Mouse (Mus musculus): ENCODE results near the gene Prmt1. TPM values are rescaled to one million over a fixed set of nuclear protein-coding genes. Genes with fewer than 3 reads are reported as not detected.
A peak's percentile ranks its signal among the peaks of the same experiment; 100 is the strongest.
"Not testable (repeated sequence)": the region's sequence is repeated elsewhere in the genome, so short reads cannot be mapped to it uniquely, and the experiment has no call there.

Gene Prmt1
- polyA plus RNA-seq, 1 experiment from 2014 or later, result 258 TPM

DNA sequence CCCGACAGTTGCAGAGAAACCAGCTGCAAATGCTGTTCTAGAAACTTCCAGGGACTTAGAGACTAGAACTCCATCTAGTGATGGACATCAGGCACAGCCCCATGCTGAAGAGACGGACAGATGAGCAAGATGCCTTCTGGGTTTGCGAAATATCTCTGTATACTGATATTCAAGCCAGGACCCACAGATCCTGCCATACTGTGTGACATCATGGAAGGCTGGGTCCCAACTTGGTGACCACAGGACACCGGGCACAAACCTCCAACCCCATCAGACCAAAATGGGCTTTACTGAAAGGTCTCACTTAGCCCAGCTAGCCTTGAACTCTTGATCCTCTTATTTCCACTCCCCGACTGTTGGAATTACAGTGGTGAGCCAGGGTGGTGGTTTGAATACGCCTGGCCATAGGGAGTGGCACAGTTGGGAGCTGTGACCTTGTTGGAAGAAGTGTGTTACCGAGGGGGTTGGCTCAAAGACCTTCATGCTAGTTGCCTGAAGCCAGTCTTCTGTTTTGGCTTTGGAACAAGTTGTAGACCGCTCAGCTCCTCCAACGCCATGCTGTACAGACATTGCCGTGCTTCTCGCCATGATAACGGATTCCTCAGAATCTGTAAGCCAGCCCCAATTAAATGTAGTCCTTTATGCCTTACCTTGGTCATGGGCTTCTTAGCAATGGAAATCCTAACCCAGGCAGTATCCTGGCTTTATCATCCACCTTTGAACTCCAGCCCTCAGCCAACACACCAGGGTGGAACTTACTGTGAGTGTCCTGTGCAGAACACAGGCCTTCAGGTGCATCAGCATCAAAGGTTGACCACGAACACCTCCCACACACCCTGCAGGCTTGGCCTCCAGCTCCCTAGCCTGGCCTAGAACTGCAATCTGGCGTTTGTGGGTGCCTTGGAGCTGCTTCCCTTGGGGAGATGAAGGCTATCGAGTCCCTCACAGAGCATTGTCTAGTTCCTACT lies 38.2 kb upstream of the Prmt1 start:
- WGBS, result 87% methylated on average over 15 of the region's 15 CpGs
- H3K36me3 ChIP-seq (ENCODE audit: control insufficient read depth, insufficient read depth, low read length), result peaks cover 24% of the 10 kb centered on the region
- H3K4me3 ChIP-seq (ENCODE audit: low read length), result no peak overlapping the region
- ATAC-seq (ENCODE audit: low FRiP score, low TSS enrichment), result no peak
- no peak overlapping the region for H3K4me2 ChIP-seq (replicated peaks; ENCODE audit: low read depth, low read length)
- H3K27ac ChIP-seq (ENCODE audit: low read depth, low read length), result no peak overlapping the region
- H3K27me3 ChIP-seq (ENCODE audit: control insufficient read depth, insufficient read depth, low read length), result no peaks in the 10 kb centered on the region
- no peaks in the 10 kb centered on the region for H3K9me3 ChIP-seq (ENCODE audit: control insufficient read depth, low read length)
- H3K9ac ChIP-seq (ENCODE audit: low read depth, low read length), result no peak overlapping the region
- peaks cover 2% of the 10 kb centered on the region; the same call in 1 of the 2 replicates for H3K4me1 ChIP-seq (ENCODE audit: control insufficient read depth, insufficient read depth, low read length)

- H3K4me1 ChIP-seq (ENCODE audit: control insufficient read depth, insufficient read depth, low read length); H3K27ac ChIP-seq (ENCODE audit: low read depth, low read length); H3K9ac ChIP-seq (ENCODE audit: low read depth, low read length); ATAC-seq (ENCODE audit: low FRiP score, low TSS enrichment); H3K4me3 ChIP-seq (ENCODE audit: low read length); H3K4me2 ChIP-seq (replicated peaks; ENCODE audit: low read depth, low read length); H3K9me3 ChIP-seq (ENCODE audit: control insufficient read depth, low read length); H3K27me3 ChIP-seq (ENCODE audit: control insufficient read depth, insufficient read depth, low read length): not testable (repeated sequence)
- WGBS, result 76% methylated on average over 5 of the region's 5 CpGs
- H3K36me3 ChIP-seq (ENCODE audit: control insufficient read depth, insufficient read depth, low read length), result peaks cover 17% of the 10 kb centered on the region
Observed at GRCm38 (mm10) chr7:45023711-45024110, 37.3 kb upstream of the Prmt1 start.

DNA sequence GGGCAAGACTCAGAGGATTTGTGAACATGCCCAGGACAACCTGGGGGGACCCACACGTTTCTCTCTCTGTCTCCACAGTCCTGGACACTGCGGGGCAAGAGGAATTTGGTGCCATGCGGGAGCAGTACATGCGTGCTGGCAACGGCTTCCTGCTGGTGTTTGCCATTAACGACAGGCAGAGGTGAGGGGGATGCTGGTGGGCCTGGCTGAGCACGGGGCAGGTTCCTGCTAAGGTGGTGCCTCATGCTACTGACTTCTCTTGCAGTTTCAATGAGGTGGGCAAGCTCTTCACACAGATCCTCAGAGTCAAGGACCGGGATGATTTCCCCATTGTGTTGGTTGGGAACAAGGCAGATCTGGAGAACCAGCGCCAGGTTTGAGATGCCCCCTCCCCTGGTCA lies 33.9 kb upstream of the Prmt1 start:
- Histone ChIP-seq H3K36me3 (ENCODE audit: control insufficient read depth, insufficient read depth, low read length) (no peaks in the 10 kb centered on the region), H3K27me3 (ENCODE audit: control insufficient read depth, insufficient read depth, low read length) (no peaks in the 10 kb centered on the region), H3K27ac (ENCODE audit: low read depth, low read length) (no peak overlapping the region), H3K9me3 (ENCODE audit: control insufficient read depth, low read length) (no peaks in the 10 kb centered on the region), H3K4me1 (ENCODE audit: control insufficient read depth, insufficient read depth, low read length) (peaks cover 11% of the 10 kb centered on the region; the same call in 1 of the 2 replicates), H3K9ac (ENCODE audit: low read depth, low read length) (no peak overlapping the region), H3K4me2 (replicated peaks; ENCODE audit: low read depth, low read length) (no peak overlapping the region), H3K4me3 (ENCODE audit: low read length) (no peak overlapping the region)
- ATAC-seq (ENCODE audit: low FRiP score, low TSS enrichment), result no peak
- WGBS, result 78% methylated on average over 9 of the region's 9 CpGs

- H3K4me3 ChIP-seq (ENCODE audit: low read length), result peak overlapping the region; percentile 84
- WGBS, result 26% methylated on average over 8 of the region's 8 CpGs
- H3K27ac ChIP-seq (ENCODE audit: low read depth, low read length), result peak overlapping the region; percentile 52; the same call in 1 of the 2 replicates
- peak overlapping the region; percentile 68 for H3K4me2 ChIP-seq (replicated peaks; ENCODE audit: low read depth, low read length)
- no peak for ATAC-seq (ENCODE audit: low FRiP score, low TSS enrichment)
- H3K9me3 ChIP-seq (ENCODE audit: control insufficient read depth, low read length), result no peaks in the 10 kb centered on the region
- no peaks in the 10 kb centered on the region for H3K27me3 ChIP-seq (ENCODE audit: control insufficient read depth, insufficient read depth, low read length)
- no peaks in the 10 kb centered on the region for H3K36me3 ChIP-seq (ENCODE audit: control insufficient read depth, insufficient read depth, low read length)
- H3K4me1 ChIP-seq (ENCODE audit: control insufficient read depth, insufficient read depth, low read length), result peaks cover 20% of the 10 kb centered on the region; the same call in 1 of the 2 replicates
- peak overlapping the region; percentile 23; the same call in 1 of the 2 replicates for H3K9ac ChIP-seq (ENCODE audit: low read depth, low read length)
Observed at GRCm38 (mm10) chr7:45019031-45019571, 32.7 kb upstream of the Prmt1 start.

DNA sequence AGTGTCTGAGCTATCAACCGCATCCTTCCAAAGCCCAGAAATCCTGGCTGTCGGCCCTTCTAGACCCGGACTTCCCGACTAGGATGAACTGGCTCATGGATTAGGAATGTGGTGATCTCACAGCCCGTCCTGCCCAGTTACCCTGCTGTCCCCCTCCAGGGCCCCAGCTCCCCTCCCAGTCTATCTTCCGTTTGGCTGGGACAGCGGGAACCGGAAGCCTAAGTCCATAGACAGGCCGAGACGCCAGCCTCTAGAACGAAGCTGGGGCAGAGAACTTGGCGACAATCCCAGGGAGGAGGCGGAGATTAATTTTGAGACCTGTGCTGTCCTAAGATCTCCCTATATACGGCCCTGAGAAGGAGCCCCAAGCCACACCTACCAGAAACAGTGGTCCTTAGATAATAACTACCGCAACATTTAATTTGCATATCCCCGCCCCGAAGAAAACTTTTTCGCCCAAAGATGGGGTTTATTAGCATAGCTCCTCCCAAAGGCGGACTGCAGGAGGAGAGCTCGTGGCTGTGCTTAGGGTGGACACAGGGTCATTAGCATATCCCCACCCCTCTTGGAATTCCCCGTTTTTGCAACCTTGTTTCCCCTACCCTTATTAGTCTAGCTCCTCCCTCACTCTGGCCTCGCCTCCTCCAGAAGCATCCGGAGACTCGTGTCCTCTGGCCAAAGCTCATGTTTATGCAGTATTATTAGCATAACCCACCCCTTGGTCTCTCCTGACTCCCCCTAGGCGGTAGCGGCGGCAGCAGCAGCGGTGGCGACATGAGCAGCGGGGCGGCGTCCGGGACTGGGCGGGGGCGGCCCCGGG lies 31.1 kb upstream of the Prmt1 start, which contains the start of gene Rras:
Gene Rras (plus strand): TSS at position 720 of the 820 bp plus-strand sequence.
- H3K4me2 ChIP-seq (replicated peaks; ENCODE audit: low read depth, low read length), result peak within 1 kb of the TSS; percentile 83
- peak within 1 kb of the TSS; percentile 62 for H3K9ac ChIP-seq (ENCODE audit: low read depth, low read length)
- peaks cover 20% of the 10 kb centered on the region; the same call in 1 of the 2 replicates for H3K4me1 ChIP-seq (ENCODE audit: control insufficient read depth, insufficient read depth, low read length)
- peak within 1 kb of the TSS; percentile 84 for H3K4me3 ChIP-seq (ENCODE audit: low read length)
- peaks cover 15% of the 10 kb centered on the region for H3K36me3 ChIP-seq (ENCODE audit: control insufficient read depth, insufficient read depth, low read length)
- H3K27me3 ChIP-seq (ENCODE audit: control insufficient read depth, insufficient read depth, low read length), result no peaks in the 10 kb centered on the region
- ATAC-seq (ENCODE audit: low FRiP score, low TSS enrichment), result peak; percentile 91
- 0% methylated on average over 30 of the region's 36 CpGs for WGBS
- H3K9me3 ChIP-seq (ENCODE audit: control insufficient read depth, low read length), result no peaks in the 10 kb centered on the region
- H3K27ac ChIP-seq (ENCODE audit: low read depth, low read length), result peak within 1 kb of the TSS; percentile 99

DNA sequence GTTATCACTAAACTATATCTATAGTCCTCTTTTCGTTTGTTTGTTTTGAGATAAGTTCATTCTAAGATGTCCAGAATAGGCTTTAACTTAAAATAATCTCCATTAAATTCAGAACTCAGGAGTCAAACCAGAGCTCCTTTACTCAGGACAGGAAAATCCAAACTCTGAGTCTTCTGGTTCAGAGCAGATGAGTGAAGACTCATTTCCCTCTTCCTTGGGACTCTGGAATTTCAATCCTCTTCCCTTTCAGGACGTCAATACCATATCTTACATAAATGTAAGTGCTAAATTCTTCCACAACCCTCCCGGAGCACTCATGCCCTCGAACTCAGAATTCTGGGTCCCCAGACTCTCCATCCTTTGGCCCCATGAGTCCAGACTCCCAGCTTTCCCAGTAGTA lies 30.4 kb upstream of the Prmt1 start:
- ATAC-seq (ENCODE audit: low FRiP score, low TSS enrichment), result no peak

DNA sequence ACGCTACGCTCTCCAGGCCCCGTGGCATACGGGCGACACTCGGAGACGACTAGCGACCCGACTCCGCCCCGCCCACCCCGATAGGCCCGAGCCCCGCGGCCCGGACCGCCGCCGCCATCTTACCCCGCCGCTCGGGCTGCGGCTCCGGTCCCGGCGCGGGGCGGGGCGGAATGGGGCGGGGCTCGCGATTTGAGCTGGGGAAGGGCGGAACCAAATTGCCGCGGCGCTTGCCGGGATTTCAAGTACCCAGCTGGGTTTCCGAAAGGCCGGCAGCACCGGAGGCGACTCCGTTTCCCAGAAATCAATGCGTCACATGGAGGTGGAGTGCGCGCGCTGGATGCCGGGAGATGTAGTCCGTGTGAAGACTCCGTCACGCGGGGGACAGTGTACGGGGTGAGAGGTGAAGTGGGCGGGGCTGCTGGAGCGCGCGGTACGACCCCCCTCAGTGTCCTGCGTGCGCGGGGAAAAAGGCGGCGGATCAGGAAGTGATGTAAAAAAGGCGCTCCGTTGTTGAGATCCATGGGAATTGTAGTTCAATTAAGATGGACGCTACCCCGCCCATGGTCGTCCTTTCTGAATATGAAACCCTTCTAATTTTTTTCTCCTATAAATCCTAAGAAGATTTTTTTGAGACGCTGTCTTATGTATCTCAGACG lies 29.7 kb upstream of the Prmt1 start, which contains the start of gene Scaf1:
Gene Scaf1 (minus strand): TSS at position 407 of the 656 bp plus-strand sequence.
- Histone ChIP-seq H3K27me3 (ENCODE audit: control insufficient read depth, insufficient read depth, low read length) (no peaks in the 10 kb centered on the region), H3K9ac (ENCODE audit: low read depth, low read length) (peak within 1 kb of the TSS; percentile 98), H3K9me3 (ENCODE audit: control insufficient read depth, low read length) (no peaks in the 10 kb centered on the region), H3K4me3 (ENCODE audit: low read length) (peak within 1 kb of the TSS; percentile 84), H3K27ac (ENCODE audit: low read depth, low read length) (peak within 1 kb of the TSS; percentile 99), H3K36me3 (ENCODE audit: control insufficient read depth, insufficient read depth, low read length) (peaks cover 28% of the 10 kb centered on the region), H3K4me2 (replicated peaks; ENCODE audit: low read depth, low read length) (peak within 1 kb of the TSS; percentile 83), H3K4me1 (ENCODE audit: control insufficient read depth, insufficient read depth, low read length) (peaks cover 20% of the 10 kb centered on the region; the same call in 1 of the 2 replicates)
- ATAC-seq (ENCODE audit: low FRiP score, low TSS enrichment), result peak; percentile 90
- under 1% methylated on average over 69 of the region's 69 CpGs for WGBS

More for the DNA sequence above, 30.4 kb upstream of the Prmt1 start:
- H3K36me3 ChIP-seq (ENCODE audit: control insufficient read depth, insufficient read depth, low read length), result peaks cover 22% of the 10 kb centered on the region
- peak overlapping the region; percentile 83 for H3K4me2 ChIP-seq (replicated peaks; ENCODE audit: low read depth, low read length)
- WGBS, result 4% methylated on average over 4 of the region's 4 CpGs
- peaks cover 20% of the 10 kb centered on the region; the same call in 1 of the 2 replicates for H3K4me1 ChIP-seq (ENCODE audit: control insufficient read depth, insufficient read depth, low read length)
- peak overlapping the region; percentile 84 for H3K4me3 ChIP-seq (ENCODE audit: low read length)
- H3K9me3 ChIP-seq (ENCODE audit: control insufficient read depth, low read length), result no peaks in the 10 kb centered on the region
- no peaks in the 10 kb centered on the region for H3K27me3 ChIP-seq (ENCODE audit: control insufficient read depth, insufficient read depth, low read length)
- H3K9ac ChIP-seq (ENCODE audit: low read depth, low read length), result peak overlapping the region; percentile 62
- peak overlapping the region; percentile 99 for H3K27ac ChIP-seq (ENCODE audit: low read depth, low read length)

- peak overlapping the region; percentile 81 for H3K27ac ChIP-seq (ENCODE audit: low read depth, low read length)
- WGBS, result under 1% methylated on average over 20 of the region's 20 CpGs
- H3K36me3 ChIP-seq (ENCODE audit: control insufficient read depth, insufficient read depth, low read length), result peaks cover 33% of the 10 kb centered on the region
- H3K4me1 ChIP-seq (ENCODE audit: control insufficient read depth, insufficient read depth, low read length), result peaks cover 20% of the 10 kb centered on the region; the same call in 1 of the 2 replicates
- peak overlapping the region; percentile 98 for H3K9ac ChIP-seq (ENCODE audit: low read depth, low read length)
- H3K4me2 ChIP-seq (replicated peaks; ENCODE audit: low read depth, low read length), result peak overlapping the region; percentile 83
- H3K4me3 ChIP-seq (ENCODE audit: low read length), result peak overlapping the region; percentile 84
- H3K27me3 ChIP-seq (ENCODE audit: control insufficient read depth, insufficient read depth, low read length), result no peaks in the 10 kb centered on the region
- no peak for ATAC-seq (ENCODE audit: low FRiP score, low TSS enrichment)
- H3K9me3 ChIP-seq (ENCODE audit: control insufficient read depth, low read length), result no peaks in the 10 kb centered on the region
Observed at GRCm38 (mm10) chr7:45015344-45015956, 29.1 kb upstream of the Prmt1 start.

Measured in kidney, embryonic 14.5 days (tissue).